Mouse (Mus musculus): ENCODE results near the gene Dpysl4.

DNA sequence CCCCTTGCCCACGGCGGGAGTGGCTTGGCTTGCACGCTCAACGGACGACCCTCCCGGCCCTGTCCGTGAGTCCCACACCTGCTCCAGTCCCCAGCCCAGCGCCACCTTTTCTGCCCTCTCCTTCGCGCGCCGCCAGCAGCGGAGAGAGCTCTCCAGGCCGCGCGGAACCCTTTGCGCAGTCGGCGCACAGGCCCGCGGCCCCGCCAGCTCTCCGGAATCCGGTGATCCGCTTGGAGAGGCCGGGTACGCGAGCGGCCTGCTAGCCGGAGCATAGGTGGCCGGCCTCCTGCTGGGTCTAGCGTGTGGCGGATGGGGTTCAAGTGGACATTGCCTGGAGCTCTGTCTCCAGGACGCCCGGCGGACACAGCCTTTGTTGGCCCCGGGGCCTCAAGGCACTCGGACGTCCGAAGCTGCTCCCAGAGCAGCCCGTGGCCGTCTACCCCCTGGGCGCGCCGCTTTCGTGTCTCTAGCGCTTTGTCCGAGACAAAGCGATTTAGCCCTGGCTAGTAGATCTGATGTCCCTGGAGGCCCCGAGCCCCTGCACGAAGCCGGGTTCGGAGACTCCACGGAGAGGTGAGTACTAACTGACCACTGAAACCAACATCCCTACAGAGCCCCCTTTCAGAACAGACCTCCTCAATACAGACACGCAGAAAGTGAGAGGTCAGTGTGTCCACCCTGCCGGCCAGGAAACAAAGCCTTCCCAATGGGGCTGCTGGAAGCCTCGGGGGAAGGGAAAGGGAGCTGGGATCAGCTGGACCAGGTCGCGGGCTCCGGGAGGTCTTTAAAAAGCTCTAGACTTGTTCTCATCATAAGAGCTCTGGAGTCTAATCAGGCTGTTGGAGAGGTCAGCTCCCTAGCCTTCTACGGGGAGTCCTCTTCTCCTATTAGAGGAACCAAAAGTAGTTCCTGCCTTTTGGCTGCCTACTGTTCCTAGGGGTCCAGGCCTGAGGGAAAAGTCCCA, 676 bp downstream of the Dpysl4 start:
- no peak for TF ChIP-seq GATA1 (IDR thresholded peaks at IDR 0.05; ENCODE audit: borderline replicate concordance, low read length)
- no peak for TF ChIP-seq FLI1 (IDR thresholded peaks at IDR 0.05; ENCODE audit: low read length)
